Mouse (Mus musculus): ENCODE data around the gene Gm26620. TPM values are rescaled to one million over a fixed set of nuclear protein-coding genes. Genes with fewer than 3 reads are reported as not detected.

The Gm26620 gene
- total RNA-seq (2022), result 1 to 10 TPM in 1 of 4 experiments, under 1 TPM in 1, not detected in 2; 0.68 to 1.3 TPM

DNA sequence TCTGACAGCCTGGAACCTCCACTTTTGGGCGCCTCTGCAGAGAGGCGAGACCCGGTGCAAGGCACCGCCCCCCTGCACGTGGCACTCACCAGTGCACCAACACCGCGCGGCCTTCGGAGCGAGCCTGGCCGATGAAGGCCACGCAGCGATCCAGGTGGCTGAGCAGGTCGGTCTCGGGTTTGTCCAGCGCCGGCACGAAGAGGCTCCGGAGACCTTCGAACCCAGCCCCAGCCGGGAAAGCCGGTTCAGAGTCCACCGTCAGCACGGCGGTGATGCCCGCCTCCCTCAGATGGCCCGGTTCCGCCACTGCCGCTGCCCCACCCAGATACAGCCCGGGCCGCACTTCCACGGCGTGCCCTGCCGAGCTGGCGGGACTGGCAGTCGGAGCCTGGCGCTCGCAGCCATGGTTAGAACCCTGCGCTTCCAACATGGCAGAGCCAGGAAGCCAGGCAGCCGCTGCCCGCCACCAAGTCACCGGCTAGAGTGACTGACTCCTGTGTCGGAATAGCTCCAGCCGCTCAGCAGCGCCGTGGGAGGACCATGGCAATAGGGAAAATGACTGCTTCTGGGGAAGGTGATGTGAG, at the start of gene Gm26620, which contains the start of gene Dusp12:
TSS of gene Gm26620 (plus strand) at position 88 of the 584 bp plus-strand sequence.
TSS of gene Dusp12 (minus strand) at position 563 of the 584 bp plus-strand sequence.
- DNase-seq (ENCODE audit: low spot score in 2 of 2), result peak; percentile 86 to 89

DNA sequence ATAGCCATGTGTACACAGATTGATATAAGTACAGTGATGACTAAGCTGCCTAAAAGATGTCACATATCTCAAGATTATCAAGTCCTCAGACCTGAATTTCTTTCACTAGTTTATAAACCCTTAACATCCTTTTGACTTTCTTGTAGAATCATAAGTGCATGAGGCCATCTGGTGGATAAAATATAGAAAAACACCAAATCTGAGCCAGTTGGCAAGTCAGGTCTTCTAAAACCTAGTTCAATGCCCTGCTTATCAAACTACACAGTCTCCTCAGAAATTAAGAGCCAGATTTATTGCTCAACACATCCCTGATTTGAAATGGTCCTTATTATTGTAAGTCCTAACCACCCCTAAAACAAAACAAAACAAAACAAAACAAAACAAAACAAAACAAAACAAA, 45.2 kb upstream of the Gm26620 start:
- DNase-seq (ENCODE audit: low spot score in 2 of 2), result no peak

DNA sequence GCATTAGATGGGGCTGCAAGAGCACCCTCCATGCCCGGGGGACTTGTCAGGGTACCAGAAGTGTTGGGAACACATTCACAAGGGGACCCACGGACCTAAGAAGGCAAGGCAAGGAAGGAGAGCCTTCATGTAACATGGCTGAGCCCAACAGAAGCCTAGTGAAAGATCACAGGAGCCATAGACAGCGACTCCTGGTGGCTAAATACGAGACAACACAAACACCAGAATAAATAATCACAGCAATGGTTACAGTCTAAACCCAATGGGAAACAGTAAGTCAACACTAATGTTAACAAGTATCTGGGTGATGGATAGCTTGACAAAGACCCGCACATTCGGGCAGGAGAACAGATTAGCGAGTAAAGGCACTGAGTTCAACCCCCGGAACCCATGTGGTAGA, 40.5 kb upstream of the Gm26620 start:
- no peak for DNase-seq (ENCODE audit: low spot score in 2 of 2)

DNA sequence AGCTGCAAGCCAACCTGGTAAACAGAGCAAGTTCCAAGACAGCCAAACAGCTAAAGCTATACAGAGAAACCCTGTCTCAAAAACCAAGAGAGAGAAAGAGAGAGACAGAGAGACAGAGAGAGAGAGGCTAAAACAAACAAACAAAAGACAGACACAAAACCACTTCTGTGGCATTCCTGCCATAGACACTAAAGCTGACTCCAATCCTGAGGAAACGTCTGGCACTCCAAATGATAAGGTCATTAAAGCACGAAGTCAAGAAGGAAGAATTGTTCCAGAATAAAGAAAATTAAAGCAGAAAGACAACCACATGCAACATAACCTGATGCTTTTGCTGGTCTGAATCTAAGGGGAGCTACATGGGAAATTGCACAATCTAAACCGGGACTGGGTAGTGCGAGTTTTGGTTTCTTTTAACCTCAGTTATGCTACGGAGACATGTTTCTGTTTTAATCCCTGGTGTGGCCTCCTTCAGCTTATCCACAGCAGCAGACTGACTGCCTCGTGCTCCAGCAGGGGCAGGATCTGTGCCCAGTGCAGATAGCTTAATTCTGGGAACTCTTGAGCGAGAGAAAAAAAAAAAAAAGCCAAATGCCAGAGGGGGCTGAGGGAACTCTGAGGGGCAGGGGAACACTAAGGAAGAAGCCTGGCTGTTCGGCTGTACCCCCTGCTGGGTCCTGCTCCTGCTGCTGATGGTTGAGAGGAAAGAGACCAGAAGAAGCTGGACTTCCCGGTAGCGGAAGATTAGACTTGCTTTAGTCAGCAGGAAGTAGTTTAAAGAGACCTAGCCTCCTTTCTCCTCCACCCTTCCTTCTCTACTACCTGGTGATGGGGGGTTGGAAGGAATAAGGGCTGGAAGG, 39.2 kb upstream of the Gm26620 start:
- no peak for DNase-seq (ENCODE audit: low spot score in 2 of 2)

DNA sequence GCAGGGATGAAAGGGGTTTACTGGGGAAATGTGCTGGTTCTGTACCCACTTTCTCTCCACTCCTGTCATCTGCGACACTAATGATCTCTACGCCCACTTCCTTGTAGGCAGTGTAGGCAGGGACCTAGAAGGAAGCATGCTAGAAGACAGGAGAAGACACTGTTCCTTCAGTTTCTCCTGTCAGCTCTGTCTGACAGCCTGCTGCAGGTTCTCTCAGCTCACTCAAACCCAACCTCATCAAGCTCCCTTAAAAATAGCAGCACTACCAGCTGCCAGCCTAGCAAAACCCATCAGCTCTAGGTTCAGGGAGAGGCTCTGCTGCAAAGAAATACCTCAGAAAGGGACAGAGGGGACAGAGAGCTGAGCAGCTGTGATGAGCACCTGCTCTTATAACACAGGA, 34.9 kb upstream of the Gm26620 start:
- DNase-seq (ENCODE audit: low spot score in 2 of 2), result no peak

DNA sequence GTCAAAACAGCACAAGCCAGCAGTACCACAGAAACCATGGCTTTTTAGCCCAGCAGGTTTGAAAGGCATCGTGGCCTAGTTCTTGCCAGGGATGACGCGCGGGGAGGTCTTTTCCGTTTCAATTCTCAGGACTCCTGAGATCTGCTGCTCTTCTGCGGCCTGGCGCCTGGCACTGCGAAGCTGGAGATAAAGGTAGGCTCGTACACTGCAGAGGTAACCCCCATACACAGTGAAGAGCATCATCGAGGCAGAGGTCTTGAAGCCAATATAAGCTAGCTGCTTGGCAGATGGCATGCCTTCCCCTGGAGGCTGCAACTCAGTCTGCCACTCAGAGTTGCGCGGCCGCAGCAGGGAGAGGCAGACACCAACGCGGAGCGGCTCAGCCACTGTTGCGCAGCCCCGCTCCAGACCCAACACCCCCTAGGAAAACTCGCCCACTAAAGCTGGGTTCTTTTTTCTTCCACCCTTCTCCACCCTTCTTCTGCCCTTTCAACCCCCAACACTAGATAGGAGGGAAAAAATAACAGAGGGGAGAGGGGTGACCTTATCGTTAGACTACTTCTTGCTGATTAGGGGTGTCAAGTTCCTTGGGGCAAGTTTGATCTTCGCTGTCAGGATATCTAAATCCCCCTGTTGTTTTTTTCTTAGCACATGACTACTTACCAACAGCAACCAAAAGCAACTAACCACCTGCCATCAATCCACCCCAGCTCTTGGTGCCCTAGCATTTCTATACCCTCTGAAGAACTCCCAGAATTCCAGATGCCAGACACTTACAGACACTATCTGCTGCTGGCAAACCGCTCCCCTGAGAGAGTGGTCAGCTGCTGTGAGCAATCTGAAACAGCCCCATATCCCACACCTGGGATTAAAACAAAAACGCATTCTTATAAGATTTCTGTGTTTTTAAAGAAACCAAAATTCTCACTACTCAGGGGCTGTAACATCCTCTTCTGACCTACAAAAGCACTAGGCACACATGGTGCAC, 33.9 kb upstream of the Gm26620 start:
- DNase-seq (ENCODE audit: low spot score in 2 of 2), result no peak

DNA sequence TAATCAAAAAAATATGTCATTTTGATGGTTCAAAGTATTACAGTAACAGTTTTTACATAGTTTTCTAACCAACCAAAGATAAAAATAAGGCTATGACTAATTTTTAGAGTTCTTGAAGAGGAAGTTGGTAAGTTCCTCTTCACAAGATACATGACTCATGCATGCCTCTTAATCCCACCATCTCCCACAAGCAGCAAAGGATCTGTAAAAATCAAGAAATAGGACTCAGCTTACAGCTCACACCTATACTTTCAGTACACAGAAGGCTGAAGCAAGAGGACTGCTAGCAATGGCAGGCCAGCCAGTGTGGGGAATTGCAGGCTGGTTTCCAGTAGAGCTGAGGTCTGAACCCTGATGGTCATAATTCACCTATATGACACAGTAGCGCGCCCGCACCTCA, 31.3 kb upstream of the Gm26620 start:
- DNase-seq (ENCODE audit: low spot score in 2 of 2), result no peak

DNA sequence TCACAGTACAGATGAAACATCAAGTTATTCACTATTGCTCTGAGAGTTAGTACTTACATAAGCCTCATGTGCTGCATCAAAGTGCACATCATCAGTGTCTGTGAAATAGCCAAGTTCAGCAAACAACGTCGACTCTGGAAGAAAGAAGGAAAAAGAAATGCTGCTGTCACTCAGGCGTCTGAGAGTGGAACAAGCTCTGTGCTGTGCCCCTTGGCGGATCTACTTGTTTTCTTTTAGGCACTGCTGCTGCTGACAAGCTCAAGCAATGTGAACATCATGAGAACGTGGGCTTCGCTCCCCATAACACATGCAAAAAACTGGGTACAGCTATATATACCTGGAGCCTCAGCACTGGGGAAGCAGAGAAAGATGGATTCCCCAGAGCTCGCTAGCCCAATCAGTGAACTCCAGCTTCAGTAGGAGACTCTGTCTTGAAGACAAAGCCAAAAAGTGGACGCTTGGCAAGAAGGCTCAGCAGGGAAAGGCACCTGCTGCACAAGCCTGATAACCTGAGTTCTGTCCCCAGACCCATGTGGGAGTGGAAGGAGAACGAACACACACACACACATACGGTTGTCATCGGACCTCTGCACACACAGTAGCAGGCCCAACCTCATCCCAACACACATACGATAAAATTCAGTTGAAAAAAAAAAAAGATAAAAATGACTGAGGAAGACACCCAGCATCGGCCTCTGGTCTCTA, 29.7 kb upstream of the Gm26620 start:
- no peak for DNase-seq (ENCODE audit: low spot score in 2 of 2)

DNA sequence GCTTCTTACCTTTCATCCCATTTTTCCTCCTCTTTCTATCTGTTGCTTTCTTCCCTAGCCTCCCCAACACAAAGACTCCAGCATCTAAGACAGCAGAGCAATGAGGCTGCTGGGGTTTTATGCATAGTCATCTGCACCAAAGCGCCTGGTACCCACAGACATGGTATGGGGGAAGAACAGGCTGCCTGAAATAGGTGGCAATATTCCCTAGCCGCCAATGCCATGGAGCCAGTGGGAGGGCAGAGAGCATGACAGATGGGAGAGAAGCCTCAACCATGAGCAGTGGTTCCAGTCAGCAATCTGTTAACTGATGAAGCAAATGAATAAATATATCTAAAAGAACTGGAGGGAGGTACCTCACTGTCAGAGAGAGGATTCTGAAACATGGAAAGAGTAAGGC, 27.5 kb upstream of the Gm26620 start:
- peak; percentile 64 to 71 for DNase-seq (ENCODE audit: low spot score in 2 of 2)

DNA sequence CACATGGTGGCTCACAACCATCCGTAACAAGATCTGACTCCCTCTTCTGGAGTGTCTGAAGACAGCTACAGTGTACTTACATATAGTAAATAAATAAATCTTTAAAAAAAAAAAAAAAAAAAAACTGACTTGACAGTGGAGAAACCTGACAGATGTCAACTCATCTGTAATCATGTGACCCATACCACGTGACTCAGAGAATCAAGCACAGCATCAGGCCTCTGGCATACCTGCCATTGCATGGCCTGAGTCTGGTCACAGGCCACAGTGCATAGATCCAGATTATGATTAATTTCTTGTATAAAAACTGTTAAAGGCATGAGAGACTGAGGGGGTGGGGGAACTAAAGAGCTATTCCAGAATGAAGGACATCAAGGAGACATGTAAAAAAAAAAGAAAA, 26.0 kb upstream of the Gm26620 start:
- DNase-seq (ENCODE audit: low spot score in 2 of 2), result no peak

DNA sequence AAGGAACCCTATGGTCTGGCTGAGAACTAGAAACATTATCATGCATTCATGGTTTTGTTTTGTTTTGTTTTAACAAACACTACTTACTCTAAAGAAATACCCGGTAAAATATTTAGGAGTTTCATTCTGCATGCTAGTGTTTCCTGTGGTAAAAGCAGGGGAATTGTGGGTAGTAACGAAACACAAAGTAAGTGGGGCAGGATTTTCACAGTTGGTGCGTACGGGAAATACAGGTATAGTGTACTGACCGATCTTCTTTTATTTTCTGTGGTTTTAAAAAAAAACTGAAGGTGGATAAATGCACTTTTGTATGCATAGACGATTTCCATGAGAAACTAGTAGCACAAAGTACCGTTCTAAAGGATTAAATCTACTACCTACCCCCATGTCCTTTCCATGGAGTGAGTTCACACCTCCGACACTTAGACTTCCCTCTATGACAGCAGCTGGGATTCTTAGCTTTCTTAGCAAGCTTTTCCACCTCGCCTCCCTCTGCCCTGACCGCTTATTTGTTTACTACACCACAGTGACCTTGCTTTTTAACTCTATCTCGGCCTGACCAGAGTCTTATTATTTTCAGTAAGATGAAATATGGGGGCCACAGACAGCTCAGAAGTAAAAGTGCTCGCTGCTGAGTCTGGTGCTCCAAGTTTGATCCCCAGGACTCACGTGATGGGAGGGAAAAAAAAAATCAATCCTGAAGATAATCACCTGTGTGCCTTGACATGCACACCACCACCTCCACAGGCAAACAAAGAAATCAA, 23.0 kb upstream of the Gm26620 start:
- DNase-seq (ENCODE audit: low spot score in 2 of 2), result no peak

DNA sequence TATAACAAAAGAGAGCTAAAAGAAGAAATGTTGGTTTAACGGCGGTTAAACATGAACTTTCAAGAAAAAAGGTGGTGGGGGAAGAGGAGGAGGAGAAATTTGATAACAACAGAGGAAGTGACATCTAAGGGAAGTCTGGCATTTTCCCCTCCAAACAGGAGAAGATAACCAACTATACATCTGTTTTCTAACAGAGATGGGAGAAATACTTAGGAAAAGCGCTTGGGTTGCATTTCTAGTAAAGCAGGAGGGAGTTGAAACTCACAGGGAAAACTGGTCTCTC, 22.5 kb upstream of the Gm26620 start:
- no peak for DNase-seq (ENCODE audit: low spot score in 2 of 2)

DNA sequence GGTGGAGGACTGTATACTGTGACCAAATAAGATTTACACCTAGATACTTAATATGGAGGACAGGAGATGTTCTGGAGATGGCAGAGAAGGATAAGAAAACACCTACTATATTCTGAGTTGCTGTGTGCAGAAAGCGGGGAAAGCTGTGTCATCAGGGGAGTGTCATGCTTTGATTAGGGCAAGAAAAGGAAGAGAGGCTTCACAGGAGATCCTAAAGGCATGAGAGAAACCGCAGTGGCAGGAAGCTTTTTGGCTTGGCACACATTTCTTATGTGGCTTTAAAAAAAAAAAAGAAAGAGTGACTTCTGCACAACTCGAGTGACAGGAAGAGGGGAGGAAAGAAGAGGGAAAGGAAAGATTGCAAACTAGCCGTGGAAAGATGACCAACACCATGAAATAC, 21.8 kb upstream of the Gm26620 start:
- DNase-seq (ENCODE audit: low spot score in 2 of 2), result no peak

DNA sequence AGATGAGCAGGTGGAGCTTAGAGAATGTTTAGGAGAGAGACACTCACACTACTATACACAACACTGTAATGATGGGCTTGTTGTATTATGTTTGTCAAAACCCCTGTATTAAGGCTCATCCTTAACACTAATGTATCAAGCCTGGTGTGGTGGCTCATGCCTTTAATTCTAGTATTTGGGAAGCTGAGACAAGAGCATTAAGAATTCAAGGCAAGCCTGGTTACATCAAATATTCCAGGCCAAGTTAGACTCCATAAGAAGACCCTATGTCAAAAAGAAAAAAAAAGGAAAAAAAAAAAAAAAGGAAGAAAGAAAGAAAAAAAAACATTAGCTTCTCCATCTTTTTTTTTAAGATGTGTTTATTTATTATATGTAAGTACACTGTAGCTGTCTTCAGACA, 20.6 kb upstream of the Gm26620 start:
- DNase-seq (ENCODE audit: low spot score in 2 of 2), result no peak

DNA sequence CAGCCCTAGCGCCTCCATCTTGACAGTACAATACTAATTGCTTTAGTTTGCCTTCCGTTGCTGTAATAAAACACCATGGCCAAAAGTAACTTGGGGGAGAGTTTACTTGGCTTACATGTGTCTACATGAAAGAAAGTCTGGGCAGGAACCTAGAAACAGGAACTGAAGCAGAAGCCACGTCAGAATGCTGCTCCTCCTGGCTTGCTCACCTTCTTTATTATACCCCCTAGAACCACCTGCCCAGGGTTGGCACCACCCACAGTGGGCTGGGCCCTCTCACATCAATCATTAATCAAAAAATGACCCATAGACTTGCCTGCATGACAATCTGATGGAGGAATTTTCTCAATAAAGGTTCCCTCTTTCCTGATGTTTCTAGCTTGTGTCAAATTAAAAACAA, 20.1 kb upstream of the Gm26620 start:
- no peak for DNase-seq (ENCODE audit: low spot score in 2 of 2)

DNA sequence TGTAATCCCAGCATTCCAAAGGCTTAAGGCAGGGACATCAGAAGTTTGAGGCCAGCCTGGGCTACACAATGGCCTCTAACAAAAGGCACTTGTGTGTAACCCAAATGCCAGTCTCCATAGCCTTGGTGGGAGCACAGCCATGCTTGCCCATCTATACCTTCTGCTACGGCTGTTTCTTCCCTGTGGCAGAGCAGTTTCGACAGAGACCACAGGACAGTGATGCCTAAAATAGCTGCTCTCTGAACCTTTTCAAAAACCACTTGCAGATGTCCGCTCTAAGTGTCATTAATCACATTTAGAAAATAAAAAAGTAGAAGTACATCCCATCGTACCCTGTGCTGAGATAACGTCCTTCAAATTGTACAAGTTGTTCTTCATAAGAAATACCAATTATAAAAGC, 19.5 kb upstream of the Gm26620 start:
- no peak for DNase-seq (ENCODE audit: low spot score in 2 of 2)

DNA sequence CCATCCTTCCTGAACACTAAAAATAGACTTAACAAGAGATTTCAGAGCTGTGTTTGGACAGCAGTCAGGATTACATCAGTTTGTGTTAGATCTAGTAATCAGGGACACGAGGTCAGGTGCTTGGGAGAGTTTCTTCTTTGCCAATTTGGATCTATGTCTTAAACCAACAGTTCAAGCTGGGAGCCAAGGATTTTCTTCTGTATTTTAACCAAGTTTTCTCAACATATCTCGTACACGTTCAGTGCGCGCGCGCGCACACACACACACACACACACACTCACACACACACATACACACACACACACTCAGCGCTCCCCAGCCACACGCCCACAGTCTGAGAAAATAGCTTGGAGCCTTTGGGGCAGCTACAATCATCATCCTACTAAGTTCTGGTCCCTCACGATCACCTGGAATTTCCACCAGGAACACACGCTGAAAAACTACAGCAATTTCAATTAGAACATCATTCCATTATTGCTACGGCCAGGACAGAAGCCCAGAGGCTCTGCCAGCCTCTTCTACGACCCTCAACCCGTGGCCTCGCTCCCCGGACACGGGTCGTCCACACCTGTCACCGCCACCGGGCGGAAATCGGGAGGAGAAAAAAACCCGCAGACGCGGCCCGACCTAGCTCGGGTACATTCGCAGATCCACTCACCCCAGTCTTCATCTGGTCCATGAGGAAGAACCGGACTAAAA, 17.7 kb upstream of the Gm26620 start:
- DNase-seq (ENCODE audit: low spot score in 2 of 2), result no peak

DNA sequence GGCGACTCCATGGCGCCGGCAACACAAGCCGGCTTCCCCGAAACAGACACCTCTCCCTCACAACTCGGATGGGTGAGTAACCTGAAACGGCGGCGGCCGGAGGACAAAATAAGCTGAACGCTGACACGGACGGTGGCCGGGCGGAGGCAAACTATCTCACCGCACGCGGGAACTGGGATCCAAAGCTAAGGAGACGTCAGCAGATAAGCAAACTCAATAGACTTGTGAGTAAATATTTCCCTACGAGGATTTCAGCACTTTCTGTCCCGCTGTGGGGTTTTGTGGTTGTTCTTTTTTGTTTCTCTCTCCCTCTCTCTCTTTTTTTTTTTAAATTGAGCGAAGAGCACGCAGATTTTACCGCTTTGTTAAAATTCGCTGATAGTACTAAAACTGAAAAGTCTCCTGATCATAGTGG, 17.2 kb upstream of the Gm26620 start, which contains the start of gene Atf6:
TSS of gene Atf6 (minus strand) at position 81 of the 415 bp plus-strand sequence.
- peak; percentile 93 to 97 for DNase-seq (ENCODE audit: low spot score in 2 of 2)

DNA sequence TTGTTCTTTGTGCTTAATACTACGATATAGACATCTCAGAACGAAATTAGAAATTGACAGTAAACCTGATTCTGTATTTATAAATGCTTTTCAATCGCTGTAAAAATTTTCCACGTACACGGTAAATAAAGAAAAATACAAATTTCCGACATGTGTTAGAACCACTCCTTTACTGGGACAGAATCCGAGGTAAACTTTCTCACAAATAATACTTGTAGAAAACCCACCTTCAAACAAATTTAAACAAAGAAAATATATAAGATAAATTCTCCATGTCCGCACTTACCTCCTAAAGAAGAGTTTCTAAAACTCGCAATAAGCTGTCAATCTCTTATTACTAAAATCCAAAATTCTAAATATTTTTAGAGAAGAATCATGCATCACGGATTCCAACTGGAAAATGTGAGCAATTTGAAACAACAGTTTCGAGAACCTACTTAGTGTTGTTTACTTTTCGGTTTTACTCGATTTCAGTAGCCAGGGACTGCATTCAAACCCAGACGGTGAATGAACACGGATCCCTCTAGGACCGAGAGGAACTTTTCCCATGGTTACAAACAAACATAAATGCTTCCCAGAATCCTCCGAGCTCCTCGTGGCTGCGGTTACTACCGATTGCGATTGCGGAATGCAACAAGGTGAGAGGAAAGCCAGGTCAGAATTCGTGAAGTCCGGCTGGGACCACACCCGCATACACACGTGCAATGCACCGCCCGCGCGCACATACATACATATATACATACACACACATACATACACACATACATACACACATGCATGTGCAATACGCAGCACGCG, 16.6 kb upstream of the Gm26620 start:
- peak; percentile 61 to 79 for DNase-seq (ENCODE audit: low spot score in 2 of 2)

Measured in layer of hippocampus, adult 8-10 months (tissue).